Mouse (Mus musculus): ENCODE data around the gene Tmem56. TPM values are rescaled to one million over a fixed set of nuclear protein-coding genes. Genes with fewer than 3 reads are reported as not detected.

Tmem56 gene
- polyA plus RNA-seq, 1 experiment from 2014 or later, result 1.5 TPM

DNA sequence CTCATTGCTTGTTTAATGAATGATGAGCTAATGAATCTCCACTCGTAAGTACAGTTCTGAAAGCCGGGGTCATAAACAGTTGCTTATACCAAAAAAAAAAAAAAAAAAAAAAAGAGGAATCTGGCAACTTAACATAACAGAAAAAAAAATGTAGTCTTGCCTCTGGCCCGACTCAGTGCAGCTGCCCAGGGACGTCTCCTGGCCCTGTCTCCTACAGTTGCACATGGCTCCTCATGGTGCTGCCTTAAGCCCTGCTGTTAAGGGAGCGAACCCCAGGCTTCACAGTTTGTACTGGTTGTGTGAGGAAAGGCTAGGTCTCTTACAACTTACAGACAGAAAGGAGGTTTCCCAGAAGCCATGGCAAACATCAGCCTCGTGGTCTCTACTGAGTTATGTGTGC is 31.3 kb upstream of the Tmem56 start:
- Histone ChIP-seq H3K4me1 (ENCODE audit: control insufficient read depth in 2 of 2, insufficient read depth in 2 of 2, low read length in 2 of 2) (no peaks in the 10 kb centered on the region), H3K9ac (ENCODE audit: low read length) (no peak overlapping the region), H3K9me3 (ENCODE audit: control insufficient read depth, low read length) (no peaks in the 10 kb centered on the region), H3K27me3 (ENCODE audit: control insufficient read depth, insufficient read depth, low read length) (no peaks in the 10 kb centered on the region), H3K36me3 (ENCODE audit: control insufficient read depth, insufficient read depth, low read length) (0 out of 2 replicates have a peak, but pooled peaks cover 2% of the 10 kb centered on the region), H3K4me3 (ENCODE audit: control insufficient read depth in 1 of 2, insufficient read depth in 1 of 2, low read depth in 1 of 2, low read length in 2 of 2) (no peak overlapping the region), H3K27ac (replicated peaks in 1 of 2; ENCODE audit: control insufficient read depth in 1 of 2, insufficient read depth in 1 of 2, low read depth in 2 of 2, low read length in 2 of 2) (no peak overlapping the region), H3K4me2 (ENCODE audit: low read length) (no peak overlapping the region)
- no peak for ATAC-seq (ENCODE audit: insufficient number of reproducible peaks, insufficient read depth, low FRiP score, low read depth)
- 77% methylated on average over 6 of the region's 6 CpGs for WGBS

DNA sequence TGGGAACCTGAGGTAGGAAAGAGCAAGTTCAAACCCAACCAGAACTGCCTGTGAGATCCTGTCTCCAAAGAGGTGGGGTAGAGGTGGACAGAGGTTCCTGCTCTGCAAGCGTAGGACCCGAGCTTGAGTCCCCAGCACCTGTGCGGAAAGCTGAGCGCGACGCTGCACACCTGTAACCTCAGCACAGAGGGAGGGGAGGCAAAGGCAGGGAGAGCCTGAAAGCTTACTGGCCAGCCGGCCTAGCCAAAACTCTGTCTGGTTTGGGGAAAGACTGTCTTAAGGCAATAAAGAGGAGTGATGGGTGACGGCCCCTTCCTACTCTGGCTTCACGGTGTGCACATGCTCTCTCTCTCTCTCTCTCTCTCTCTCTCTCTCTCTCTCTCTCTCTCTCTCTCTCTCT is 30.1 kb upstream of the Tmem56 start:
- no peaks in the 10 kb centered on the region for H3K9me3 ChIP-seq (ENCODE audit: control insufficient read depth, low read length)
- no peak overlapping the region for H3K4me3 ChIP-seq (ENCODE audit: control insufficient read depth in 1 of 2, insufficient read depth in 1 of 2, low read depth in 1 of 2, low read length in 2 of 2)
- no peak overlapping the region for H3K4me2 ChIP-seq (ENCODE audit: low read length)
- H3K27ac ChIP-seq (replicated peaks in 1 of 2; ENCODE audit: control insufficient read depth in 1 of 2, insufficient read depth in 1 of 2, low read depth in 2 of 2, low read length in 2 of 2), result no peak overlapping the region
- no peaks in the 10 kb centered on the region for H3K27me3 ChIP-seq (ENCODE audit: control insufficient read depth, insufficient read depth, low read length)
- no peak for ATAC-seq (ENCODE audit: insufficient number of reproducible peaks, insufficient read depth, low FRiP score, low read depth)
- no peaks in the 10 kb centered on the region for H3K4me1 ChIP-seq (ENCODE audit: control insufficient read depth in 2 of 2, insufficient read depth in 2 of 2, low read length in 2 of 2)
- H3K9ac ChIP-seq (ENCODE audit: low read length), result no peak overlapping the region
- WGBS, result 77% methylated on average over 9 of the region's 9 CpGs
- H3K36me3 ChIP-seq (ENCODE audit: control insufficient read depth, insufficient read depth, low read length), result 0 out of 2 replicates have a peak, but pooled peaks cover 2% of the 10 kb centered on the region

DNA sequence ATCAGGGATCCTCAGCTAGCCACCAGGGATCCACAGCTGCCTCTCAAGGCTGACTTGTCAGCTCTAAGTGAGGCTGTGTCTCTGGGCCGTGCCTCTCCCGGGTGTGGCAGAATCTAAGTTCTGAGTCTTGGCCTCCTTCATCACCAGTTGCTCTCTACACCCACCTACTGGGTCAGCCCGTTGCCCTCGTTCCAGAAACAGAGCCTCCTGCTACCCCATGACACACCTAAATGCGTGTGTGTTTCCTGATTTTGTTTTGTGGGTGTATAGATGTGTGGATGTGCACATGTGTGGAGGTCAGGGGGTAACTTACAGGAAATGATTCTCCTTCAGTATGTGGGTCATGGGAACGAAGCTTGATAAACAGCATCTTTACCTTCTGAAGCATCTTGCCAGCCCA is 29.5 kb upstream of the Tmem56 start:
- no peak overlapping the region for H3K27ac ChIP-seq (replicated peaks in 1 of 2; ENCODE audit: control insufficient read depth in 1 of 2, insufficient read depth in 1 of 2, low read depth in 2 of 2, low read length in 2 of 2)

DNA sequence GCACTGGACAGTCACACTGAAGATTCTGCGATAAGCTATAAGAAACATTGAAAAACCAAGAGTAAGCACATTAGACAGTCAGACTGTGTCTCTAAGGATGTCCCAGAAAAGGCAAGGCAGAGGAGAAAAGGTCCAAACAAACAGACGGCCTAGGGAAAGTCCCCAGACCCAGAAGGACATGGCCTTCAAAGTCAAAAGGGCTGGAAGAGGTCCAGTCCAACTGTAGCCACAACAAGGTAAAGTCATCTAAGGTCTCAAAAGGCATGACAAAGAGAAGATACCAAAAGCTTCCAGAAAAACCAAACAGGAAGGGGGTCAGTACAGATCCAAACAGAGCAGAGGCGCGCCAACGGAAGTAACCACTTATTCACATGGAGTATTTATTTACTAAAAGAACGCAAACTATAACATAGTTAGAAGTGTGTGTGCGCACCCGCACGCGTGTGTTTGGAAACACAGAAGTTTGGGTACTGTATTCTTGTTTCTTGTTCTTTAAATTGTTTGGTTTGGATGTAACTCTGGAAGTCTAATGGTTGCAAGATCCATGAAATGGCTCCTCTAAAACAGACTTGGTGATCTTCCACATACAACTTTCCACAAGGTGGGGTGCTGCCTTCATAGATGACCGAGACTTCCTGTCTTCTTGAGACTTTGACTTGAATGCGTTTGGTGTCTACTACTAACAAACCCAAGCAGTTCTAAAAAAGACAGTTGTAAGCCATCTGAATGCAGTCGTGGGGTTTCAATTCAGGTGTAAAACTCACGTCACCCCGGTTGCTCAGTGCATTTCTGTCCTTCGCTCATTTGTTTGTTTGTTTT is 27.2 kb upstream of the Tmem56 start:
- 86% methylated on average over 16 of the region's 16 CpGs for WGBS
- H3K4me1 ChIP-seq (ENCODE audit: control insufficient read depth in 2 of 2, insufficient read depth in 2 of 2, low read length in 2 of 2), result no peaks in the 10 kb centered on the region
- H3K27ac ChIP-seq (replicated peaks in 1 of 2; ENCODE audit: control insufficient read depth in 1 of 2, insufficient read depth in 1 of 2, low read depth in 2 of 2, low read length in 2 of 2), result no peak overlapping the region
- H3K36me3 ChIP-seq (ENCODE audit: control insufficient read depth, insufficient read depth, low read length), result 0 out of 2 replicates have a peak, but pooled peaks cover 2% of the 10 kb centered on the region
- ATAC-seq (ENCODE audit: insufficient number of reproducible peaks, insufficient read depth, low FRiP score, low read depth), result no peak
- no peaks in the 10 kb centered on the region for H3K9me3 ChIP-seq (ENCODE audit: control insufficient read depth, low read length)
- H3K4me3 ChIP-seq (ENCODE audit: control insufficient read depth in 1 of 2, insufficient read depth in 1 of 2, low read depth in 1 of 2, low read length in 2 of 2), result no peak overlapping the region
- no peak overlapping the region for H3K4me2 ChIP-seq (ENCODE audit: low read length)
- no peak overlapping the region for H3K9ac ChIP-seq (ENCODE audit: low read length)
- H3K27me3 ChIP-seq (ENCODE audit: control insufficient read depth, insufficient read depth, low read length), result no peaks in the 10 kb centered on the region

More for the DNA sequence above, 29.5 kb upstream of the Tmem56 start:
- Histone ChIP-seq H3K4me3 (ENCODE audit: control insufficient read depth in 1 of 2, insufficient read depth in 1 of 2, low read depth in 1 of 2, low read length in 2 of 2) (no peak overlapping the region), H3K9ac (ENCODE audit: low read length) (no peak overlapping the region), H3K27me3 (ENCODE audit: control insufficient read depth, insufficient read depth, low read length) (no peaks in the 10 kb centered on the region), H3K9me3 (ENCODE audit: control insufficient read depth, low read length) (no peaks in the 10 kb centered on the region), H3K4me1 (ENCODE audit: control insufficient read depth in 2 of 2, insufficient read depth in 2 of 2, low read length in 2 of 2) (no peaks in the 10 kb centered on the region), H3K36me3 (ENCODE audit: control insufficient read depth, insufficient read depth, low read length) (0 out of 2 replicates have a peak, but pooled peaks cover 2% of the 10 kb centered on the region), H3K4me2 (ENCODE audit: low read length) (no peak overlapping the region)
- no peak for ATAC-seq (ENCODE audit: insufficient number of reproducible peaks, insufficient read depth, low FRiP score, low read depth)
- 81% methylated on average over 6 of the region's 6 CpGs for WGBS

DNA sequence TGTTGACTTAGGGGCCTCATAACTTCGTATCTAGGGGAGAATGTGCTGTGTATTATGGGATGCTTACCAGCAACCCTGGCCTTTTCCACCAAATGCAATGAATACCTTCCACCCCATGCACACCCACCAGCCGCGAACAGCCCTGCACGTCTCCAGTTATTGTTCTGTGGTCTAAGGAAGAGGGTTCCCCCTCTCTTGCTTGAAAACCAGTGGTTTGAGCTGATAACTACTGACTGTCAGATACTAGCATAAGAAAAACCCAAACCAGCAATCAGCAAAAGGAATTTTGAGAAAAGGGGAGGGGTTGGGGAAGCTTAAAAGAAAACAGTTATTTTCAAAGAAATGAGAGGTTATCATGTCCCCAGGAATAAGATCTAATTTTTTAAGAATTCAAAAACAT is 26.5 kb upstream of the Tmem56 start:
- ATAC-seq (ENCODE audit: insufficient number of reproducible peaks, insufficient read depth, low FRiP score, low read depth), result no peak
- WGBS, result 87% methylated on average over 4 of the region's 4 CpGs

DNA sequence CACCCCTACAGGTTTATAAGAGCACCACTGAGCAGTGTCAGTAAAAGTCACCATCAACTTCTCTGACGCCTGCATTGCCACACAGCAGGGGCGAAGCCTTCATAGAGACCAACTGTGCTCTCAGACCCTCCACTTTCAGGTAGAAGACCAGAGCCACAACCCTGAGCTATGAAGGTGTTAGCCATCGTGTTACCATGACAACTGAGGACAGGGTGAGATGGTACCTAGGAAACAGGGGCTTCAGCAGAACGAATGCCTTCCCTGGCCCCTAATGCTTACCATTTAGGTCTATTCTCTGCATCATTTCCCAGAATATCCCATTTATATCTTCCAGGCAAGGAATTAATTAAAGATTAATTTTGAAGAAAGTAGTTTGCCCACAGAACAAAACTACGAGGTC is 26.0 kb upstream of the Tmem56 start:
- no peak overlapping the region for H3K4me2 ChIP-seq (ENCODE audit: low read length)
- H3K27ac ChIP-seq (replicated peaks in 1 of 2; ENCODE audit: control insufficient read depth in 1 of 2, insufficient read depth in 1 of 2, low read depth in 2 of 2, low read length in 2 of 2), result no peak overlapping the region
- H3K36me3 ChIP-seq (ENCODE audit: control insufficient read depth, insufficient read depth, low read length), result no peaks in the 10 kb centered on the region
- 87% methylated on average over 5 of the region's 5 CpGs for WGBS
- no peak overlapping the region for H3K4me3 ChIP-seq (ENCODE audit: control insufficient read depth in 1 of 2, insufficient read depth in 1 of 2, low read depth in 1 of 2, low read length in 2 of 2)
- H3K9ac ChIP-seq (ENCODE audit: low read length), result no peak overlapping the region
- no peaks in the 10 kb centered on the region for H3K9me3 ChIP-seq (ENCODE audit: control insufficient read depth, low read length)
- no peaks in the 10 kb centered on the region for H3K4me1 ChIP-seq (ENCODE audit: control insufficient read depth in 2 of 2, insufficient read depth in 2 of 2, low read length in 2 of 2)
- H3K27me3 ChIP-seq (ENCODE audit: control insufficient read depth, insufficient read depth, low read length), result no peaks in the 10 kb centered on the region
- no peak for ATAC-seq (ENCODE audit: insufficient number of reproducible peaks, insufficient read depth, low FRiP score, low read depth)

More for the DNA sequence above, 26.5 kb upstream of the Tmem56 start:
- Histone ChIP-seq H3K27me3 (ENCODE audit: control insufficient read depth, insufficient read depth, low read length) (no peaks in the 10 kb centered on the region), H3K9ac (ENCODE audit: low read length) (no peak overlapping the region), H3K27ac (replicated peaks in 1 of 2; ENCODE audit: control insufficient read depth in 1 of 2, insufficient read depth in 1 of 2, low read depth in 2 of 2, low read length in 2 of 2) (no peak overlapping the region), H3K4me2 (ENCODE audit: low read length) (no peak overlapping the region), H3K4me1 (ENCODE audit: control insufficient read depth in 2 of 2, insufficient read depth in 2 of 2, low read length in 2 of 2) (no peaks in the 10 kb centered on the region), H3K4me3 (ENCODE audit: control insufficient read depth in 1 of 2, insufficient read depth in 1 of 2, low read depth in 1 of 2, low read length in 2 of 2) (no peak overlapping the region), H3K9me3 (ENCODE audit: control insufficient read depth, low read length) (no peaks in the 10 kb centered on the region), H3K36me3 (ENCODE audit: control insufficient read depth, insufficient read depth, low read length) (no peaks in the 10 kb centered on the region)

DNA sequence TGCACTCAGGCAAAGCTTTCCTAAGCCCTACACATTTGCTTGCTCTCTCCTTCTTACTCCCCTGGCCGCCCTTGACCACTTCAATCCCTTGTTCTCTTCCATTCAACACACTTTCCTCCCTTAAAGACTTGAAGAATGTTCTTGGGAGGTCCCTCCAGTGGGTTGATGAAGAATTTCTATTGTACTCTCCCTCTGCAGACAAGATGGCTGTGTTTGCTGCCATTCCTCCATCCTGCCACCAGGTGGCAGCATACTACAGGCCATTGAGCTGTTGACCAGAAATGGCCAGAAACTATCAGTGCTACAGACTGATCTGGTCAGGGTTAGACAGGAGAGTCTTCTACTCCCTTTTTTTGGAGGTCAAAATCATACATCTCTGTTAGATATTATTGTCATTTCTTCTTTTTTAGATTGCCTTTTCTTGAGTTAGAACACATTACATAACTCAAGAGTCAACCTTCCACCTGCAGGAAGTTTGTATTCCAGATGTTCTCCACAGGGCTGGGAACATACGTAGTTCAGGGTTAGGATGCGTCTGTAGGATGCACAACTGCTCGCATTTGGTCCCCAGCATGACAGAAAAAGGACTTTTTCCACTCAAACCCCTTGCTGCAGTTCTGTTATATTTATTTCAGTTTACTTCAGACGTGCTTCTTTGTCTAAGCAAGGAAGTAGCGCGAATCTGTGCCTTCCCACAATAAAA is 24.8 kb upstream of the Tmem56 start:
- Histone ChIP-seq H3K4me1 (ENCODE audit: control insufficient read depth in 2 of 2, insufficient read depth in 2 of 2, low read length in 2 of 2) (no peaks in the 10 kb centered on the region), H3K27ac (replicated peaks in 1 of 2; ENCODE audit: control insufficient read depth in 1 of 2, insufficient read depth in 1 of 2, low read depth in 2 of 2, low read length in 2 of 2) (no peak overlapping the region)
- ATAC-seq (ENCODE audit: insufficient number of reproducible peaks, insufficient read depth, low FRiP score, low read depth), result no peak

More for the DNA sequence above, 24.8 kb upstream of the Tmem56 start:
- H3K9me3 ChIP-seq (ENCODE audit: control insufficient read depth, low read length), result no peaks in the 10 kb centered on the region
- WGBS, result 70% methylated on average over 7 of the region's 7 CpGs
- H3K9ac ChIP-seq (ENCODE audit: low read length), result no peak overlapping the region
- no peaks in the 10 kb centered on the region for H3K36me3 ChIP-seq (ENCODE audit: control insufficient read depth, insufficient read depth, low read length)
- H3K4me3 ChIP-seq (ENCODE audit: control insufficient read depth in 1 of 2, insufficient read depth in 1 of 2, low read depth in 1 of 2, low read length in 2 of 2), result no peak overlapping the region
- H3K27me3 ChIP-seq (ENCODE audit: control insufficient read depth, insufficient read depth, low read length), result no peaks in the 10 kb centered on the region
- H3K4me2 ChIP-seq (ENCODE audit: low read length), result no peak overlapping the region

Measured in heart, embryonic 14.5 days (tissue).